Mouse (Mus musculus) lung, postnatal 0 days (tissue): ENCODE results near the gene Fam241b. TPM values are rescaled to one million over a fixed set of nuclear protein-coding genes. Genes with fewer than 3 reads are reported as not detected.

Experiments used
- ATAC-seq: fragments of 200-750 bp; cut with Nextera tagmentation; 2 replicates; pipeline ENCODE4 v1.8.0; 2017; ENCODE audit warnings: moderate library complexity
- DNase-seq: peaks from one replicate; pipeline ENCODE4 v3.0.0-alpha.2; 2016; ENCODE audit warnings: low spot score
- H3K27ac ChIP-seq: fragments of 300-500 bp; sonication (generic); 2 replicates; pipeline ENCODE4 v1.5.1; 2014; ENCODE audit warnings: antibody characterized with exemption, mild to moderate bottlenecking, low read length, mixed read lengths
- H3K27me3 ChIP-seq: fragments of 300-500 bp; sonication (generic); replicated peaks from 2 replicates; pipeline ENCODE4 v1.6.1; 2014; ENCODE audit warnings: low read length, mixed read lengths; ENCODE audit not compliant: insufficient read depth
- H3K36me3 ChIP-seq: fragments of 300-500 bp; sonication (generic); 2 replicates; pipeline ENCODE4 v1.6.1; 2014; ENCODE audit warnings: low read length, mixed read lengths; ENCODE audit not compliant: insufficient read depth
- H3K4me1 ChIP-seq: fragments of 300-500 bp; sonication (generic); 2 replicates; pipeline ENCODE4 v1.6.1; 2014; ENCODE audit warnings: antibody characterized with exemption, low read depth, low read length, mixed read lengths; ENCODE audit not compliant: insufficient read depth
- H3K4me2 ChIP-seq: fragments of 300-500 bp; sonication (generic); replicated peaks from 2 replicates; pipeline ENCODE4 v1.6.1; 2014; ENCODE audit warnings: low read depth, mild to moderate bottlenecking, low read length, moderate library complexity, mixed read lengths
- H3K4me3 ChIP-seq: fragments of 300-500 bp; sonication (generic); 2 replicates; pipeline ENCODE4 v1.5.1; 2014; ENCODE audit warnings: low read depth, low read length
- H3K9ac ChIP-seq: fragments of 300-500 bp; sonication (generic); replicated peaks from 2 replicates; pipeline ENCODE4 v1.6.1; 2014; ENCODE audit warnings: low read depth, mild to moderate bottlenecking
- H3K9me3 ChIP-seq: fragments of 300-500 bp; sonication (generic); 2 replicates; pipeline ENCODE4 v1.6.1; 2016; ENCODE audit warnings: low read length, mixed read lengths
- CTCF ChIP-seq: IDR thresholded peaks from 2 replicates; pipeline ENCODE4 v1.5.1; 2016; ENCODE audit warnings: antibody characterized with exemption, mild to moderate bottlenecking
- EP300 ChIP-seq: IDR thresholded peaks from 2 replicates; pipeline ENCODE4 v1.6.1; 2016; ENCODE audit warnings: antibody characterized with exemption, mild to moderate bottlenecking, control low read depth
- WGBS: fragments of 180-500 bp; shearing (Covaris S2); extraction: QIAGEN DNeasy Blood & Tissue Kit; methylation state at CpG from one replicate; pipeline ENCODE4 v1.1.7; 2014; 5-methylcytosine and 5-hydroxymethylcytosine counted together
- polyA plus RNA-seq: library from polyadenylated mRNA; unstranded; fragments of >200 nt; fragmentation: Nextera tagmentation; extraction: Ambion mirVana; gene quantifications from 2 replicates; pipeline ENCODE4 v1.2.1, GENCODE M21; 2015

The Fam241b gene
- polyA plus RNA-seq, 1 experiment from 2014 or later: 16.8 TPM

GRCm38 (mm10) chr10:62069946-62070345 is 73.8 kb downstream of the Fam241b start:
- DNase-seq (no peak), ATAC-seq (no peak)
- H3K36me3 ChIP-seq: no peaks in the 10 kb centered on the region
- H3K27ac ChIP-seq: no peak overlapping the region
- no peaks in the 10 kb centered on the region for H3K27me3 ChIP-seq
- no peaks in the 10 kb centered on the region for H3K9me3 ChIP-seq
- no peak overlapping the region for H3K4me3 ChIP-seq
- WGBS: 87% methylated on average over 3 of the region's 3 CpGs
- no peaks in the 10 kb centered on the region; the same call in 1 of the 2 replicates for H3K4me1 ChIP-seq
- no peak overlapping the region for H3K4me2 ChIP-seq
- H3K9ac ChIP-seq: no peak overlapping the region
- TF ChIP-seq EP300: no peak
- TF ChIP-seq CTCF: no peak

GRCm38 (mm10) chr10:62069398-62069797 is 74.3 kb downstream of the Fam241b start:
- no peak overlapping the region for H3K27ac ChIP-seq
- no peaks in the 10 kb centered on the region for H3K36me3 ChIP-seq
- peak; percentile 56 for DNase-seq
- H3K4me2 ChIP-seq: no peak overlapping the region
- no peak for TF ChIP-seq CTCF
- no peak for TF ChIP-seq EP300
- no peaks in the 10 kb centered on the region for H3K27me3 ChIP-seq
- WGBS: 43% methylated on average over 7 of the region's 7 CpGs
- no peaks in the 10 kb centered on the region; the same call in 1 of the 2 replicates for H3K4me1 ChIP-seq
- peak; percentile 75 for ATAC-seq
- H3K9ac ChIP-seq: no peak overlapping the region
- no peak overlapping the region for H3K4me3 ChIP-seq
- H3K9me3 ChIP-seq: no peaks in the 10 kb centered on the region

GRCm38 (mm10) chr10:62068532-62068931 is 75.2 kb downstream of the Fam241b start:
- Histone ChIP-seq H3K4me3 (no peak overlapping the region), H3K4me1 (no peaks in the 10 kb centered on the region; the same call in 1 of the 2 replicates), H3K27me3 (no peaks in the 10 kb centered on the region), H3K9me3 (no peaks in the 10 kb centered on the region), H3K4me2 (no peak overlapping the region), H3K36me3 (no peaks in the 10 kb centered on the region), H3K27ac (no peak overlapping the region), H3K9ac (no peak overlapping the region)
- ATAC-seq: peak; percentile 22; the same call in 1 of the 2 replicates
- TF ChIP-seq CTCF (no peak), EP300 (no peak)
- 67% methylated on average over 9 of the region's 9 CpGs for WGBS
- no peak for DNase-seq

- no peak overlapping the region for H3K27ac ChIP-seq
- no peaks in the 10 kb centered on the region for H3K27me3 ChIP-seq
- DNase-seq (peak; percentile 59), ATAC-seq (peak; percentile 56)
- no peaks in the 10 kb centered on the region for H3K36me3 ChIP-seq
- no peak overlapping the region for H3K4me3 ChIP-seq
- no peaks in the 10 kb centered on the region; the same call in 1 of the 2 replicates for H3K4me1 ChIP-seq
- WGBS: 29% methylated on average over 7 of the region's 7 CpGs
- TF ChIP-seq CTCF: no peak
- TF ChIP-seq EP300: peak; percentile 40; the same call in 1 of the 2 replicates
- H3K4me2 ChIP-seq: no peak overlapping the region
- no peaks in the 10 kb centered on the region for H3K9me3 ChIP-seq
- H3K9ac ChIP-seq: no peak overlapping the region
These were observed 77.5 kb downstream of the Fam241b start for GRCm38 (mm10) chr10:62066213-62066612.

- Histone ChIP-seq H3K36me3 (no peaks in the 10 kb centered on the region), H3K9me3 (no peaks in the 10 kb centered on the region), H3K27ac (no peak overlapping the region), H3K4me2 (no peak overlapping the region), H3K9ac (no peak overlapping the region), H3K27me3 (no peaks in the 10 kb centered on the region), H3K4me1 (peaks cover 4% of the 10 kb centered on the region; the same call in 1 of the 2 replicates), H3K4me3 (no peak overlapping the region)
- TF ChIP-seq EP300: no peak
- peak; percentile 38 for TF ChIP-seq CTCF
- no peak for DNase-seq
- WGBS: 59% methylated on average over 5 of the region's 5 CpGs
- no peak for ATAC-seq
These were observed 80.9 kb downstream of the Fam241b start for GRCm38 (mm10) chr10:62062786-62063185.

GRCm38 (mm10) chr10:62060969-62061678 is 82.6 kb downstream of the Fam241b start:
- no peak for TF ChIP-seq CTCF
- TF ChIP-seq EP300: no peak
- H3K4me1 ChIP-seq: peaks cover 4% of the 10 kb centered on the region; the same call in 1 of the 2 replicates
- H3K9ac ChIP-seq: no peak overlapping the region
- no peaks in the 10 kb centered on the region for H3K9me3 ChIP-seq
- no peak overlapping the region for H3K27ac ChIP-seq
- ATAC-seq (no peak), DNase-seq (no peak)
- H3K4me3 ChIP-seq: no peak overlapping the region
- no peaks in the 10 kb centered on the region for H3K27me3 ChIP-seq
- H3K4me2 ChIP-seq: no peak overlapping the region
- 29% methylated on average over 14 of the region's 14 CpGs for WGBS
- no peaks in the 10 kb centered on the region for H3K36me3 ChIP-seq
